Mouse (Mus musculus) kidney, adult 2 months (tissue): ENCODE data around the gene Foxp1.

Source experiments
- CTCF ChIP-seq: fragments of 200-500 bp; conservative IDR thresholded peaks from 2 replicates; pipeline ENCODE4 v1.5.1; 2011; ENCODE audit warnings: low read depth, mild to moderate bottlenecking, control low read depth, low read length, moderate library complexity, mixed read lengths; ENCODE audit not compliant: insufficient read depth, insufficient read length
- POLR2A ChIP-seq: fragments of 200-500 bp; IDR thresholded peaks from one replicate; pipeline ENCODE4 v1.6.1; 2011; ENCODE audit warnings: low read depth, low read length, control low read depth

DNA sequence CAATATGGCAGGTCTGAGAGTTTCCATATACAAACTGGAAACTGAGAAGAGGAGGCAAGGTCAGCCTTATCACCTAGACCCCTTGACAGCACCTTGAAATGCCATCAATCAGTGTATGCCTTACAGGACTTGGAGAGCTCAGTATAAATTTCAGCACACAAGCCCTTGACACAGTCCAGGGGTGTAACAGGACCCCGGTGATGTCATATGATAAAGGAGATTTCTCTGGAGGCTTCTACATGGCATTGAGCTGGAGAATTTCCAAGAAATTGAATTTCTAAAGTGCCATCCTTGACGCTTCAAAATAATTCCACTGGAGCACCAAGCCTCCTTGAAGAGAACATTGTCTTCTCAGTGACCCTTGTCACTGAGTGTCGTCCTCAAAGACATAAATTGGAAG is 463.8 kb downstream of the Foxp1 start:
- TF ChIP-seq CTCF, result no peak
- no peak for TF ChIP-seq POLR2A
